Mouse (Mus musculus) lung, adult 2 months (tissue): ENCODE results near the gene Stk4.

Source experiments
- CTCF ChIP-seq: fragments of 200-500 bp; IDR thresholded peaks from 2 replicates; pipeline ENCODE4 v1.5.1; 2011; ENCODE audit warnings: mild to moderate bottlenecking, low read length, control low read depth; ENCODE audit not compliant: insufficient read depth
- POLR2A ChIP-seq: fragments of 200-500 bp; IDR thresholded peaks from 2 replicates; pipeline ENCODE4 v1.6.1; 2011; ENCODE audit warnings: low read depth, mild to moderate bottlenecking, control low read depth, low read length, borderline replicate concordance; ENCODE audit errors: extremely low read depth

DNA sequence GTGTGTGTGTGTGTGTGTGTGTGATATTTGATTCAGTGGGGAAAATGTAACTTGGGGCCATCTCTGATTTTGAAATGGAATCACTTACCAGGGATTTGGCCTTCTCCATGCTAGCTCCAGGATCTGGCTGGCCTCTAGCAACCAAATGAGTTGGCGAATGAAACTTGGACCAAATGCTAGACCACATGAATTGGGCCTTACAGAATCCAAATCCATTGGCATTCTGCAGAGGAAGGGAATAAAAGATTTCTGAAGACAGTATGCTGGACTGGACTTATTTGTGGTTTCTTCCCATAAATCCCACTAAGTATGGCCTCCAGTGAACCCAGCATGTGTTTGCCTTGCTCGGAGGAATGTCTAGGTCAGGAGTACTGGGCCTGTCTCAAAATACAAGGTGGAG is 88.7 kb downstream of the Stk4 start:
- TF ChIP-seq CTCF = no peak
- no peak for TF ChIP-seq POLR2A
